Mouse (Mus musculus): ENCODE results near the gene Ski. TPM values are rescaled to one million over a fixed set of nuclear protein-coding genes. Genes with fewer than 3 reads are reported as not detected.

Gene Ski
- total and polyA plus RNA-seq, 2 experiments from 2014 or later: 9.3 to 53.2 TPM

DNA sequence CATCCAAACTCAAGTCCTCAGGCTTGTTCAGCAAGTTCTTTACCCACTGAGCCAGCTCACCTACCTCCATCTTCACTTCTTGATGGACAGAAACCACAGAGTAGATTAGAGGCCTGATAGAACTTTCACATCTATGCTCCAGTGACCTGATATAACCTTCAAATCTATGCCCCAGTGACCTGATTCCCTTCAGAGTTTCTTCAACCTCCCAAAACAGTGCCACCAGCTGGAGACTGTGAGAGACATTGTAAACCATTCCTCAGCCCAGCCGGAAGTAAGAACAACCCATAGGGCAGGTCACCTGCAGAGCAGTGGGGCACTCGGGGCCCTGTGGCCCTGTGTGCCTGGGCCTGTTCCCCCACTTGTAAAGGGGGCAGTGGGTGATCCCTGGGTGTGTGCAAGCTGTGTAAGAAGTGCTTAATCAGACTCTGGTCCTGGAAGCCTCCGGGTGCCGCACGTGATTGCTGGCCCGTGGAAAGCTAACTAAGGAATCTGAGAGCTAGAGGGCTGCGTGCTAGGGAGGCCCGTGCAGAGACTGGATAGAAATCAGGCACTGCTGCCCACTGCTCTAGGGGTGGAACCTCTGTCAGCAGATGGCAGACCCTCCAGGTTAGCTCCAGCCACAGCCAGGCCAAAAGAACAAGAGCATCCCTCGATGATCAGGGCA lies 98.4 kb downstream of the Ski start:
- ATAC-seq (ENCODE audit: insufficient read depth, low read depth): no peak
- H3K4me1 ChIP-seq (ENCODE audit: control insufficient read depth, insufficient read depth): peaks cover 17% of the 10 kb centered on the region

DNA sequence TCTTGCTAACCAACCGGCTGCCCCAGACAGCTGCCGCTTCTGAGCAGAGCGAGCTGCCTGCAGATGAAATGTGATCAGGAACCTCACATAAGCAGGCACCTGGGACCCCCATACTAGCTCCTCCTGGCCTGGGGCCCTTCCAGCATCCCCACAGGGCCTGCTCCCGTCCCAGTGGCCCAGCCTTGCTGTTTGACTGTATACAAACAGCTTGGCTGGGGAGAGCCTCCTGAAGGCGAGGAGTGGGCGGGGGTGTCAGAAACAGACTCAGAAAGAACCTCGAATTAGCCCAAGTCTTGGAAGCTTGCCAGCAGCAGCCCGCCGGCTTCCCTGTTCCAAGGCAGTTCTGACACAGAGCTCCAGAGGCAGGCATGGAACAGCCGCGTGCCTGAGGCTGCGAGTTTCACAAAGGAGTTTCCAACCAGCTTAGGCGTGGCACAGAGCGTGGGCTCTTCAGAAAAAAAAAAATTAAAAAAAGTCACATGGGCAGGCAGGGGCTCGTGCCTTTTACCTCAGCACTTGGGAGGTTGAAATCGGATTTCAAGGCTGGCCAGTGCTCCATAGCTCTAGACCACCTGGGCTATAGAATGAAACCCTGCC lies 99.8 kb downstream of the Ski start:
- Histone ChIP-seq H3K27me3 (ENCODE audit: control insufficient read depth, insufficient read depth, low read length) (no peaks in the 10 kb centered on the region), H3K4me1 (ENCODE audit: control insufficient read depth, insufficient read depth) (peaks cover 15% of the 10 kb centered on the region), H3K9ac (replicated peaks; ENCODE audit: low read depth, low read length) (0 out of 2 replicates have a peak overlapping the region, but pooled peaks have one; percentile 13), H3K4me3 (ENCODE audit: low read depth, low read length) (no peak overlapping the region), H3K9me3 (replicated peaks; ENCODE audit: control insufficient read depth, low read length) (no peaks in the 10 kb centered on the region), H3K4me2 (ENCODE audit: low read depth, low read length) (no peak overlapping the region), H3K27ac (ENCODE audit: low read depth) (peak overlapping the region; percentile 40; the same call in 1 of the 2 replicates), H3K36me3 (replicated peaks; ENCODE audit: control insufficient read depth, insufficient read depth, low read length) (no peaks in the 10 kb centered on the region)
- peak; percentile 56; the same call in 1 of the 2 replicates for ATAC-seq (ENCODE audit: insufficient read depth, low read depth)
- TF ChIP-seq CTCF (IDR thresholded peaks at IDR 0.05; ENCODE audit: low read depth) (no peak), EP300 (IDR thresholded peaks at IDR 0.05; ENCODE audit: low read depth) (no peak)
- 14% methylated on average over 16 of the region's 16 CpGs for WGBS
- peak; percentile 71 for DNase-seq (ENCODE audit: low spot score)

More for the DNA sequence above, 98.4 kb downstream of the Ski start:
- no peaks in the 10 kb centered on the region for H3K9me3 ChIP-seq (replicated peaks; ENCODE audit: control insufficient read depth, low read length)
- H3K4me3 ChIP-seq (ENCODE audit: low read depth, low read length): no peak overlapping the region
- no peak overlapping the region for H3K4me2 ChIP-seq (ENCODE audit: low read depth, low read length)
- TF ChIP-seq EP300 (IDR thresholded peaks at IDR 0.05; ENCODE audit: low read depth): no peak
- TF ChIP-seq CTCF (IDR thresholded peaks at IDR 0.05; ENCODE audit: low read depth): no peak
- H3K27me3 ChIP-seq (ENCODE audit: control insufficient read depth, insufficient read depth, low read length): no peaks in the 10 kb centered on the region
- WGBS: 58% methylated on average over 9 of the region's 9 CpGs
- H3K9ac ChIP-seq (replicated peaks; ENCODE audit: low read depth, low read length): no peak overlapping the region
- H3K36me3 ChIP-seq (replicated peaks; ENCODE audit: control insufficient read depth, insufficient read depth, low read length): no peaks in the 10 kb centered on the region
- H3K27ac ChIP-seq (ENCODE audit: low read depth): no peak overlapping the region
- DNase-seq (ENCODE audit: low spot score): no peak

DNA sequence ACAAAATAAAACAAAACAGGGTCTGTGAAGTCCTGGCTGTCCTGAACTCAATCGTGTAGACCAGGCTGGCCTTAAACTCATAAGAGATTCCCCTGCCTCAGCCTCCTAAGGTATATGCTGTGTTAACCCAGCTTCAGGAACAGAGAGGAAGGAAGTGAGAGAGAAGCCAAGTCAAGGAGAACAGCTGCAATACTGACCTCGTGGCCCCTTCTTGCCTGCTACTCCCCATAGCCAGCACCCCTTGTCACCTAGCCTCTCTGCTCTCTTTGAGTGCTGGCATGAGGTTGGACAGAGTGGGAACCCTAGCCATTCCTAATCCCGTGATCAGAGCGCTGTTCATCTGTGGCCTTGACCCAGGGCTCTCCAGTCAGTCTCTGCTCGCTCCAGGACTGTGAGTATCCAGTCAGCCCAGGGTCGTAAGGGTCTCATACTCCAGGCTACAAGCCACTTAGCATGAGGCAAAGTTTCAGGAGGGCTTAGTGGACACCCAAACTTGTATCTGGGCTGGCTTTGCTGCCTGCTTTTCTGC lies 100.4 kb downstream of the Ski start:
- peaks cover 15% of the 10 kb centered on the region for H3K4me1 ChIP-seq (ENCODE audit: control insufficient read depth, insufficient read depth)
- H3K27ac ChIP-seq (ENCODE audit: low read depth): peak overlapping the region; percentile 40; the same call in 1 of the 2 replicates
- H3K9me3 ChIP-seq (replicated peaks; ENCODE audit: control insufficient read depth, low read length): no peaks in the 10 kb centered on the region
- no peak for DNase-seq (ENCODE audit: low spot score)
- no peak for ATAC-seq (ENCODE audit: insufficient read depth, low read depth)
- TF ChIP-seq CTCF (IDR thresholded peaks at IDR 0.05; ENCODE audit: low read depth) (no peak), EP300 (IDR thresholded peaks at IDR 0.05; ENCODE audit: low read depth) (no peak)
- no peaks in the 10 kb centered on the region for H3K36me3 ChIP-seq (replicated peaks; ENCODE audit: control insufficient read depth, insufficient read depth, low read length)
- 65% methylated on average over 6 of the region's 6 CpGs for WGBS
- H3K4me2 ChIP-seq (ENCODE audit: low read depth, low read length): no peak overlapping the region
- 0 out of 2 replicates have a peak overlapping the region, but pooled peaks have one; percentile 13 for H3K9ac ChIP-seq (replicated peaks; ENCODE audit: low read depth, low read length)
- no peak overlapping the region for H3K4me3 ChIP-seq (ENCODE audit: low read depth, low read length)
- no peaks in the 10 kb centered on the region for H3K27me3 ChIP-seq (ENCODE audit: control insufficient read depth, insufficient read depth, low read length)

DNA sequence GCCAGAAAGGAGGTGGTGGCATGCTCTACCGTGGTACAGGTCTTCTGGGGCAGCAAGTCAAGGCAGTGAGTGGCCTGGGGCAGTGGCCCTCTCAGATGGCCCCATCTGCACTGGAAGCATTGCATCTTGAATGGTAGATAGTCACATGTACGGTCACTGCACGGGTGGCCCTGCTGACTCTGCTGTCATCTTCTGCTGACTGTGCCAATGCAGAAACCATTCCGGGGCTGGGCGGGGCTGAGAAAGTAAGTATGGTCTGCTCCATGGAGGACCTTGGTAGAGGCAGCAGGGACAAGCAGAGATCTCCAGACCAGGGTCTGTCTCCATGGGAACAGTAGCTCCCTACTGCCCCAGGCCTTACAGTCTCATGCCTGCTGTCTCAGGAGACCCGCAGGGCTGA lies 101.2 kb downstream of the Ski start:
- TF ChIP-seq CTCF (IDR thresholded peaks at IDR 0.05; ENCODE audit: low read depth): no peak
- H3K9me3 ChIP-seq (replicated peaks; ENCODE audit: control insufficient read depth, low read length): no peaks in the 10 kb centered on the region
- H3K27ac ChIP-seq (ENCODE audit: low read depth): no peak overlapping the region
- H3K9ac ChIP-seq (replicated peaks; ENCODE audit: low read depth, low read length): no peak overlapping the region
- H3K36me3 ChIP-seq (replicated peaks; ENCODE audit: control insufficient read depth, insufficient read depth, low read length): no peaks in the 10 kb centered on the region
- DNase-seq (ENCODE audit: low spot score): no peak
- H3K4me2 ChIP-seq (ENCODE audit: low read depth, low read length): no peak overlapping the region
- no peak overlapping the region for H3K4me3 ChIP-seq (ENCODE audit: low read depth, low read length)
- no peaks in the 10 kb centered on the region for H3K27me3 ChIP-seq (ENCODE audit: control insufficient read depth, insufficient read depth, low read length)
- peaks cover 14% of the 10 kb centered on the region for H3K4me1 ChIP-seq (ENCODE audit: control insufficient read depth, insufficient read depth)
- no peak for ATAC-seq (ENCODE audit: insufficient read depth, low read depth)
- 68% methylated on average over 6 of the region's 6 CpGs for WGBS

DNA sequence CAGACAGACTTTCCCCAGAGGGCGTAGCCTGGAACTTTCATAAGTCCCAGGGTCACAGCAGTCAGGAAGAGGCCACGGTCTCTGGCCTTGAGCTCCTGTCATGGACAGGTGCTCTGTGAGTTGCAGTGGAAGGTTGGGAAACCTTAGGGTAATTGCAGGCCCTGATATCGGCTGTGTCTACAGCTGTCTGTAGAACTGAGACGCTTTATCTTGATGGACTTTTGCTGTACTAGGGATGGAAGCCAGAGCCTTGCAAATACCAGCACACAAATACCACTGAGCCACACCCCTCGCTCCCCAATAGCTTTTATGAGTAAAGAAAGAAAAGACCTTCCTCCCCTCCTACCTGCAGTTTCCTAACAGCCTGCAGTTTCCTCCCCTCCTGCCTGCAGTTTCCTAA lies 101.8 kb downstream of the Ski start:
- H3K4me3 ChIP-seq (ENCODE audit: low read depth, low read length): no peak overlapping the region
- H3K9me3 ChIP-seq (replicated peaks; ENCODE audit: control insufficient read depth, low read length): no peaks in the 10 kb centered on the region
- no peak overlapping the region for H3K27ac ChIP-seq (ENCODE audit: low read depth)
- WGBS: 63% methylated on average over 5 of the region's 5 CpGs
- DNase-seq (ENCODE audit: low spot score) (no peak), ATAC-seq (ENCODE audit: insufficient read depth, low read depth) (no peak)
- H3K9ac ChIP-seq (replicated peaks; ENCODE audit: low read depth, low read length): no peak overlapping the region
- peaks cover 11% of the 10 kb centered on the region for H3K4me1 ChIP-seq (ENCODE audit: control insufficient read depth, insufficient read depth)
- no peak overlapping the region for H3K4me2 ChIP-seq (ENCODE audit: low read depth, low read length)
- no peaks in the 10 kb centered on the region for H3K27me3 ChIP-seq (ENCODE audit: control insufficient read depth, insufficient read depth, low read length)
- no peaks in the 10 kb centered on the region for H3K36me3 ChIP-seq (replicated peaks; ENCODE audit: control insufficient read depth, insufficient read depth, low read length)
- TF ChIP-seq CTCF (IDR thresholded peaks at IDR 0.05; ENCODE audit: low read depth): no peak
- no peak for TF ChIP-seq EP300 (IDR thresholded peaks at IDR 0.05; ENCODE audit: low read depth)
